ENCODE assay signal across 15 mouse cellular contexts in genomic region chr7:143341301-143341980, GRCm38 (mm10).
A peak's percentile ranks its signal among the peaks of the same experiment; 100 is the strongest.
DNase-seq lines count a peak whose midpoint lies in the region; ATAC-seq lines count a peak whose summit lies in the region.
"Had no signal": no experiment of that assay in that cellular context is flagged by ENCODE, and none has a peak within 500 bp of the region (broad histone marks: within the 10 kb centered on the region; RNA-seq: fewer than 3 reads in every experiment).

No protein-coding gene starts in this region.

- H3K9ac ChIP-seq in heart, embryonic 15.5 days: no peak overlapping the region
- H3K9ac ChIP-seq in lung, embryonic 15.5 days: no peak overlapping the region
- H3K9ac ChIP-seq in intestine, embryonic 14.5 days (ENCODE audit: low read length): no peak overlapping the region
- no peak overlapping the region for H3K9ac ChIP-seq in stomach, embryonic 14.5 days (replicated peaks; ENCODE audit: low read depth, low read length)
- H3K9ac ChIP-seq: hindbrain, embryonic 12.5 days had no signal

- H3K36me3 ChIP-seq in heart, embryonic 15.5 days: no peaks in the 10 kb centered on the region
- H3K36me3 ChIP-seq in lung, embryonic 15.5 days: no peaks in the 10 kb centered on the region
- H3K36me3 ChIP-seq in intestine, embryonic 14.5 days (ENCODE audit: control insufficient read depth, insufficient read depth, low read length): no peaks in the 10 kb centered on the region
- no peaks in the 10 kb centered on the region for H3K36me3 ChIP-seq in stomach, embryonic 14.5 days (ENCODE audit: control insufficient read depth, insufficient read depth, low read length)
- H3K36me3 ChIP-seq: hindbrain, embryonic 12.5 days had no signal

- no peaks in the 10 kb centered on the region for H3K9me3 ChIP-seq in heart, embryonic 15.5 days (replicated peaks)
- H3K9me3 ChIP-seq in lung, embryonic 15.5 days: no peaks in the 10 kb centered on the region
- no peaks in the 10 kb centered on the region; the same call in 1 of the 2 replicates for H3K9me3 ChIP-seq in intestine, embryonic 14.5 days (ENCODE audit: control insufficient read depth, low read length)
- H3K9me3 ChIP-seq in stomach, embryonic 14.5 days (ENCODE audit: control insufficient read depth, low read depth, low read length): no peaks in the 10 kb centered on the region

- 24% methylated on average over 3 of the region's 3 CpGs for WGBS in heart, embryonic 15.5 days
- 45% methylated on average over 3 of the region's 3 CpGs for WGBS in lung, embryonic 15.5 days
- WGBS in intestine, embryonic 14.5 days: 71% methylated on average over 3 of the region's 3 CpGs
- WGBS in stomach, embryonic 14.5 days: 59% methylated on average over 3 of the region's 3 CpGs

- no peak overlapping the region for H3K4me3 ChIP-seq in heart, embryonic 15.5 days
- H3K4me3 ChIP-seq in lung, embryonic 15.5 days: no peak overlapping the region
- no peak overlapping the region for H3K4me3 ChIP-seq in intestine, embryonic 14.5 days (ENCODE audit: low read depth, low read length)
- H3K4me3 ChIP-seq in stomach, embryonic 14.5 days (ENCODE audit: low read depth, low read length): no peak overlapping the region
- H3K4me3 ChIP-seq: hindbrain, embryonic 12.5 days had no signal

- H3K4me2 ChIP-seq in heart, embryonic 15.5 days: no peak overlapping the region
- no peak overlapping the region for H3K4me2 ChIP-seq in lung, embryonic 15.5 days
- no peak overlapping the region for H3K4me2 ChIP-seq in intestine, embryonic 14.5 days (ENCODE audit: low read length)
- H3K4me2 ChIP-seq in stomach, embryonic 14.5 days (replicated peaks; ENCODE audit: low read depth, low read length): no peak overlapping the region
- H3K4me2 ChIP-seq: hindbrain, embryonic 12.5 days had no signal

- H3K27me3 ChIP-seq in heart, embryonic 15.5 days: no peaks in the 10 kb centered on the region
- H3K27me3 ChIP-seq in lung, embryonic 15.5 days: no peaks in the 10 kb centered on the region
- H3K27me3 ChIP-seq in intestine, embryonic 14.5 days (replicated peaks; ENCODE audit: control insufficient read depth, insufficient read depth, low read length): no peaks in the 10 kb centered on the region
- no peaks in the 10 kb centered on the region for H3K27me3 ChIP-seq in stomach, embryonic 14.5 days (ENCODE audit: control insufficient read depth, insufficient read depth, low read length)

- H3K4me1 ChIP-seq in heart, embryonic 15.5 days (replicated peaks): peaks cover 29% of the 10 kb centered on the region
- peaks cover 10% of the 10 kb centered on the region; the same call in 1 of the 2 replicates for H3K4me1 ChIP-seq in lung, embryonic 15.5 days
- H3K4me1 ChIP-seq in intestine, embryonic 14.5 days (replicated peaks; ENCODE audit: control insufficient read depth, insufficient read depth, low read length): peaks cover 13% of the 10 kb centered on the region; the same call in 1 of the 2 replicates
- H3K4me1 ChIP-seq in stomach, embryonic 14.5 days (ENCODE audit: control insufficient read depth, insufficient read depth, low read length): peaks cover 16% of the 10 kb centered on the region

- peak; percentile 63; the same call in 1 of the 2 replicates for ATAC-seq in heart, embryonic 15.5 days (replicated peaks; ENCODE audit: insufficient number of reproducible peaks, insufficient read depth, low FRiP score, low read depth)
- no peak for ATAC-seq in lung, embryonic 15.5 days (ENCODE audit: borderline replicate concordance, extremely low read depth, low FRiP score, low TSS enrichment)
- no peak for ATAC-seq in intestine, embryonic 14.5 days (replicated peaks; ENCODE audit: low FRiP score, low TSS enrichment, low read depth)
- ATAC-seq in stomach, embryonic 14.5 days (ENCODE audit: insufficient number of reproducible peaks, insufficient read depth, low FRiP score, low read depth): peak; percentile 68; the same call in 1 of the 2 replicates
- ATAC-seq: activated CD4-positive, CD25-positive, alpha-beta regulatory T cell, adult 4 months had no signal

- no peak for DNase-seq in heart, postnatal 14 days
- no peak for DNase-seq in lung, postnatal 4 days
- no peak for DNase-seq in intestine, embryonic 14.5 days (ENCODE audit: low spot score)
- DNase-seq in adrenal gland, postnatal 14 days: no peak
- no peak for DNase-seq in gastrocnemius, adult 18-20 months (ENCODE audit: low spot score)
- DNase-seq: cerebellum, adult 11-12 months; gastrocnemius, postnatal 36 days; left cerebral cortex, postnatal 4 days; lung, adult 18-20 months had no signal

- H3K27ac ChIP-seq in heart, embryonic 15.5 days: peak overlapping the region; percentile 55
- peak overlapping the region; percentile 16; the same call in 1 of the 2 replicates for H3K27ac ChIP-seq in lung, embryonic 15.5 days
- H3K27ac ChIP-seq in intestine, embryonic 14.5 days (ENCODE audit: low read depth): peak overlapping the region; percentile 36; the same call in 1 of the 2 replicates
- no peak overlapping the region for H3K27ac ChIP-seq in stomach, embryonic 14.5 days (ENCODE audit: low read length)
- H3K27ac ChIP-seq: hindbrain, embryonic 12.5 days; kidney, postnatal 0 days had no signal

- intact Hi-C loops in heart, postnatal 14 days (cut with DNase I): loop anchor here (10.0 kb wide), 1 partner anchor 347 kb away; no protein-coding TSS in a partner anchor

Comparison
In these comparisons a context has a peak if more than half of its experiments do, and no peak if none do; other contexts are left out.
1. ATAC-seq: peak in heart, embryonic 15.5 days (single experiment) and stomach, embryonic 14.5 days (single experiment); none in lung, embryonic 15.5 days (single experiment) and intestine, embryonic 14.5 days (single experiment).